Mouse (Mus musculus): Measurements from ENCODE around the gene Eprs. TPM values are rescaled to one million over a fixed set of nuclear protein-coding genes. Genes with fewer than 3 reads are reported as not detected.

The Eprs gene
- polyA plus RNA-seq, 1 experiment from 2014 or later: 151 TPM

DNA sequence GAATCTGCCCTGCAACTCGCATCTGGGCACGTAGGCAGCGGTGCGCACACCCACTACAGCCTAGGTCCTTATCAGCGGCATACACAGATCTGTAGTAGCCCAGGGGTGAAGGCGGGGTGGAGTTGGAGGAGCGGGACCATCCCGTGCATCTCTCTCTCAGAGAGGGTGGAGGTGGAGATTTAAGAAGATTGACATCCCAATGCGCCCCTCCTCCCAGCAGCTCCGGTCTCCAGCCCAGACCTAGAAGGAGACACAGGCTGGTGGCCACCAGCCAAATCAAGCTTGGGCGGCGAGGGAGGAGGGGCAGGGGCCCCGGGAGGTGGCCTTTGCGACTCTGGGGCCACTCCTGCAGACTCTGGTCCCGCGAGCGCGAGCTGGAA is 91.7 kb downstream of the Eprs start, which contains the start of gene Slc30a10:
TSS of gene Slc30a10 (plus strand) at position 274 of the 380 bp plus-strand sequence.
- ATAC-seq: peak; percentile 91
- Histone ChIP-seq H3K9me3 (replicated peaks) (no peaks in the 10 kb centered on the region), H3K9ac (peak within 1 kb of the TSS; percentile 88), H3K4me1 (peaks cover 10% of the 10 kb centered on the region; the same call in 1 of the 2 replicates), H3K4me2 (peak within 1 kb of the TSS; percentile 95), H3K4me3 (peak within 1 kb of the TSS; percentile 66), H3K27me3 (peaks cover 18% of the 10 kb centered on the region; the same call in 1 of the 2 replicates), H3K36me3 (ENCODE audit: poor library complexity, severe bottlenecking) (no peaks in the 10 kb centered on the region), H3K27ac (peak within 1 kb of the TSS; percentile 63)
- 1% methylated on average over 18 of the region's 18 CpGs for WGBS

DNA sequence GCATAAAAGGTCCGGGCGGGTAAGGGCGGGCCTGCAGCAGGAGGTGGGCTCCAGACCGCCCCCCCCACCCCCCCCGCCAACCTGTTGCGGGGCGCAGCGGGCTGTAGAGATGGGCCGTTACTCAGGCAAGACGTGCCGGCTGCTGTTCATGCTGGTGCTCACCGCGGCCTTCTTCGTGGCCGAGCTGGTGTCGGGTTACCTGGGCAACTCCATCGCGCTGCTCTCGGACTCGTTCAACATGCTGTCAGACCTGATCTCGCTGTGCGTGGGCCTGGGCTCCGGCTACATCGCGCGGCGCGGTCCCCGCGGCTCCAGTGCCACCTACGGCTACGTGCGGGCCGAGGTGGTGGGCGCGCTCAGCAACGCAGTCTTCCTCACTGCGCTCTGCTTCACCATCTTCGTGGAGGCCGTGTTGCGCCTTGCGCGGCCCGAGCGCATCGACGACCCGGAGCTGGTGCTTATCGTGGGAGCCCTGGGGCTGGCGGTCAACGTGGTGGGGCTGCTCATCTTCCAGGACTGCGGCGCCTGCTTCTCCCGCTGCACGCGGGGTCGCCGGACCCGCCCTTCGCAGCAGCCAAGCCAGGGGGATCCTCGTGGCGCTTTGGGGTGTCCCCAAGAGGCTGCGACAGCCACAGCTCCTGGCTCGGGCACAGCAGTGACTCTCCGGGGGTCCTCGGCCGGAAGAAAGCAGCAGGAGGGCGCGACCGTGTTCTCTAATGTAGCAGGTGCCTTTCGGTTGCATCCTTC is 92.3 kb downstream of the Eprs start:
- Histone ChIP-seq H3K27me3 (peaks cover 18% of the 10 kb centered on the region; the same call in 1 of the 2 replicates), H3K4me1 (peaks cover 10% of the 10 kb centered on the region), H3K27ac (peak overlapping the region; percentile 63), H3K36me3 (ENCODE audit: poor library complexity, severe bottlenecking) (no peaks in the 10 kb centered on the region), H3K4me2 (peak overlapping the region; percentile 95), H3K9me3 (replicated peaks) (no peaks in the 10 kb centered on the region), H3K4me3 (peak overlapping the region; percentile 66), H3K9ac (peak overlapping the region; percentile 88)
- under 1% methylated on average over 69 of the region's 71 CpGs for WGBS
- peak; percentile 84 for ATAC-seq

DNA sequence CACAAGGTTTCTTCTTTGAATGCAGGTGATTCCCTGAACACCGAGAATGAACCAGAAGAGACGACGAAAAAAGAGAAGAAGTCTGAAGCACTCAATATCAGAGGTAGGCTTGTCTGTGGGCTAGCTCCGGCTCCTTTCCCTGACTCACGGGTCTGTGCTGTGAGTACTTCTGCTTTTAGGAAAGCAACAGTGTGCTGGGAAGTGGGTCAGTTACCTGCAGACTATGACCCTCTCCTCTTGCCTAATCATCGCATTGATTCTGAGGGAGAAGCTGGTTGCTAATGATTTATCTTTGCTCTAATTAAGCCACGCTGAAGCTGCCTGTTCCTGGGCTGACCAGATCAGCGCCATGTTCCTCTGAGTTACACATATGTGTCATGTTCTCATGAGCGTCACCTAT is 93.5 kb downstream of the Eprs start:
- ATAC-seq: no peak
- peak overlapping the region; percentile 88; the same call in 1 of the 2 replicates for H3K9ac ChIP-seq

DNA sequence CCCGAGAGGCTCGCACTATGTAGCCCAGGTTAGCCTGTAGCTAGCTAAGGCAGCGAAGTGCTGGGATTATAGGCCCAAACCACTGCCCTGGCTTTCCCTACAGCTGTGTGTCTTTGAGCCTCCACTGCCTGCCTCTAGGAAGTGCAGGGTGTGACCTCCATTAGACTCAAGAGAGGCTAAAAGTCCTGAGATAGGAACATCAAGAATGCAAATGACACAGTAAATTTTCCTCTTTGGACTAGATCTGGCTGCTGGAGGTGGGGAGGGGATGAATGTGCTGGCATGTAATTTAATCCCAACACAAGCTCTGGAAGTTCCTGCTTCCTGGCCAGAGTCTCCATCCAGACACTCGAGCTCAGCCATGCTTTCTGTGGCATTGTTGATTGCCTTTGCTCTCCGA is 97.3 kb downstream of the Eprs start:
- H3K4me1 ChIP-seq: peaks cover 18% of the 10 kb centered on the region
- peaks cover 17% of the 10 kb centered on the region; the same call in 1 of the 2 replicates for H3K27me3 ChIP-seq
- H3K4me2 ChIP-seq: peak overlapping the region; percentile 32; the same call in 1 of the 2 replicates
- H3K36me3 ChIP-seq (ENCODE audit: poor library complexity, severe bottlenecking): peaks cover 21% of the 10 kb centered on the region
- 84% methylated on average over 5 of the region's 5 CpGs for WGBS
- no peak overlapping the region for H3K4me3 ChIP-seq
- no peak overlapping the region for H3K27ac ChIP-seq
- no peak overlapping the region for H3K9ac ChIP-seq
- ATAC-seq: no peak
- H3K9me3 ChIP-seq (replicated peaks): no peaks in the 10 kb centered on the region

More for the DNA sequence above, 93.5 kb downstream of the Eprs start:
- no peaks in the 10 kb centered on the region for H3K36me3 ChIP-seq (ENCODE audit: poor library complexity, severe bottlenecking)
- no peaks in the 10 kb centered on the region for H3K9me3 ChIP-seq (replicated peaks)
- H3K4me2 ChIP-seq: peak overlapping the region; percentile 95
- 90% methylated on average over 9 of the region's 9 CpGs for WGBS
- H3K27ac ChIP-seq: no peak overlapping the region
- peaks cover 18% of the 10 kb centered on the region; the same call in 1 of the 2 replicates for H3K27me3 ChIP-seq
- peak overlapping the region; percentile 66 for H3K4me3 ChIP-seq
- peaks cover 18% of the 10 kb centered on the region for H3K4me1 ChIP-seq

DNA sequence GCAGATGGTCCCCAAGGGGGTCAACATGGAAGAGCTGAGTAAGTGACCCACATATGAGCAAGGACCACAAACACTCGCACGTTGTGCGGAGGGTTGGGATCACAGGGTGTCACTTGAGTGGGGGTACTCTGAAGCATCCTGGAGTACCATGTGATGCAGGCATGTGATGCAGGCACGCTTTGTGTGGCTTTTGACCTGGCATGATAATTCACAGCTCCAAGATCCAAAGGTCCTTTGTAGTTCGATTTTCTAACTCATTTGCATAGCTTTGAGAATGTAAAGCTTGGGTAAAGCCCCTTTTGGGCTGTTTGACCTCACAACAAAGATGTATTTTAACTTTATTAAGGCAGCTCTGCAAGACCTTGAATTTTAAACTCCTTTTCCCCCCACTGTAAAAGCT is 100.0 kb downstream of the Eprs start:
- WGBS: 83% methylated on average over 5 of the region's 5 CpGs
- Histone ChIP-seq H3K4me1 (peaks cover 10% of the 10 kb centered on the region), H3K27me3 (no peaks in the 10 kb centered on the region), H3K4me3 (no peak overlapping the region), H3K4me2 (no peak overlapping the region), H3K27ac (no peak overlapping the region), H3K9me3 (replicated peaks) (no peaks in the 10 kb centered on the region), H3K36me3 (ENCODE audit: poor library complexity, severe bottlenecking) (peaks cover 21% of the 10 kb centered on the region), H3K9ac (no peak overlapping the region)
- ATAC-seq: no peak

DNA sequence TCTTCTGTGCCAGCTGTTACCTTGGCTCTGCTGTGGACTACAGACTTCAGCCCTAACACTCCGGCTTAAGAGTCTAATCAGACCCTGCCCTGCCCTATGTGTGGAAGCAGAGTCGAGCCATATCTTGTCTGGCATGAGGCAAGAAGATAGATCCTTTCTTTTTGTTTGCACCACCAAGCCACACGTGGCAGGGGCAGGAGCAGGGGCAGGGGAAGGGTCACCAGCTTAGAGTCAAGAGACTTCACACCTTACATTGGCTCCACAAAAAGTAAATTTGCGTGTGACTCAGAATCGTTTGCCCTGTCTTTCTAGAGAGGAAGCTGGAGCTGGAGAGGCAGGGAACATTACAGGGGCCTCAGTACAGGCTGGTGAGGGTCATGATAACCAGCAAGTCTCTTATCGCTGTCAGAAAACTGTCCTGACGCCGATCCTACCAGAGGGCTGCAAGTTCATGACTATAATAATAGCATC is 106.7 kb downstream of the Eprs start:
- no peak overlapping the region for H3K4me2 ChIP-seq
- peaks cover 5% of the 10 kb centered on the region for H3K36me3 ChIP-seq (ENCODE audit: poor library complexity, severe bottlenecking)
- no peak overlapping the region for H3K4me3 ChIP-seq
- H3K27ac ChIP-seq: no peak overlapping the region
- no peaks in the 10 kb centered on the region for H3K27me3 ChIP-seq
- 0 out of 2 replicates have a peak, but pooled peaks cover 3% of the 10 kb centered on the region for H3K4me1 ChIP-seq
- no peaks in the 10 kb centered on the region for H3K9me3 ChIP-seq (replicated peaks)
- no peak for ATAC-seq
- H3K9ac ChIP-seq: no peak overlapping the region
- WGBS: 81% methylated on average over 8 of the region's 8 CpGs

- WGBS: 62% methylated on average over 8 of the region's 8 CpGs
- Histone ChIP-seq H3K27ac (no peak overlapping the region), H3K9me3 (replicated peaks) (no peaks in the 10 kb centered on the region), H3K4me2 (no peak overlapping the region), H3K9ac (no peak overlapping the region), H3K4me3 (no peak overlapping the region), H3K27me3 (no peaks in the 10 kb centered on the region), H3K4me1 (no peaks in the 10 kb centered on the region), H3K36me3 (ENCODE audit: poor library complexity, severe bottlenecking) (no peaks in the 10 kb centered on the region)
- no peak for ATAC-seq
These were observed 109.3 kb downstream of the Eprs start for GRCm38 (mm10) chr1:185472025-185472720.

- no peak overlapping the region for H3K9ac ChIP-seq
- WGBS: 95% methylated on average over 4 of the region's 4 CpGs
- H3K36me3 ChIP-seq (ENCODE audit: poor library complexity, severe bottlenecking): no peaks in the 10 kb centered on the region
- H3K4me3 ChIP-seq: no peak overlapping the region
- H3K4me2 ChIP-seq: no peak overlapping the region
- H3K9me3 ChIP-seq (replicated peaks): no peaks in the 10 kb centered on the region
- H3K27me3 ChIP-seq: no peaks in the 10 kb centered on the region
- no peak overlapping the region for H3K27ac ChIP-seq
- H3K4me1 ChIP-seq: no peaks in the 10 kb centered on the region
- ATAC-seq: no peak
These were observed 109.9 kb downstream of the Eprs start for GRCm38 (mm10) chr1:185472730-185473129.

DNA sequence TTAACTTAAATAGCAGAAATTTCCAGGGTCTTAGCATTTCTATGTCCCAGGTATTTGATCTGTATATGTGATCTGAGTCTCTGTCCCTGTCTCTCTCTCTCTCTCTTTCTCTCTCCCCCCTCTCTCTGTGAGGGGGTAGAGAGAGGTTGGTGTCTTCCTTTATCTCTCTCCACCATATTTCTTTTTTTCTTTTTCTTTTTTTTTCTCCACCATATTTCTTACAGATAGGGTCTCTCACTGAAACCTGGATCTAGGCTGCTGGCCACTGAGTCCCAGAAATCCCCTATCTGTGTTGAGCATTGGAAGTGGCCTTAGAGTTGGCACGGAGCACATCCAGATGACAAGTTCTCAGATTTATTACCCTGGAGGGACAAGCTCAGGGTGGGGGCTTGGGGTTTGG is 110.6 kb downstream of the Eprs start:
- Histone ChIP-seq H3K4me3 (no peak overlapping the region), H3K9me3 (replicated peaks) (no peaks in the 10 kb centered on the region), H3K4me1 (no peaks in the 10 kb centered on the region), H3K4me2 (no peak overlapping the region), H3K36me3 (ENCODE audit: poor library complexity, severe bottlenecking) (no peaks in the 10 kb centered on the region), H3K27ac (no peak overlapping the region), H3K9ac (no peak overlapping the region), H3K27me3 (no peaks in the 10 kb centered on the region)
- WGBS: 100% methylated on average over 1 of the region's 1 CpGs
- no peak for ATAC-seq

MicroRNAs within 50 kb of the gene (microRNA counts, 519-probe panel; counts per million panel counts)
- 1,661 counts per million, percentile 56 among the panel's probes with 10 or more counts for microRNA mmu-miR-194

Small RNA genes within 50 kb of the gene (microRNA-seq; reads per million reads assigned to microRNA genes)
- gene Mir194-1 (1.1 reads per million), gene Mir215 (2.4 reads per million)

Other genes with a start within 250 kb of the Eprs start
- gene Rab3gap2, start 158.9 kb upstream of the Eprs start, polyA plus RNA-seq (2015; fragmentation: Nextera tagmentation; extraction: Ambion mirVana): 19.3 and 21.9 TPM in 2 replicates
- 18.0 and 21.0 TPM in 2 replicates for gene Iars2, start 33.6 kb upstream of the Eprs start, polyA plus RNA-seq (2015; fragmentation: Nextera tagmentation; extraction: Ambion mirVana)
- gene Bpnt1, start 30.9 kb upstream of the Eprs start, polyA plus RNA-seq (2015; fragmentation: Nextera tagmentation; extraction: Ambion mirVana): 34.8 and 37.7 TPM in 2 replicates
- gene Slc30a10, start 91.8 kb downstream of the Eprs start, polyA plus RNA-seq (2015; fragmentation: Nextera tagmentation; extraction: Ambion mirVana): 8.2 and 10.5 TPM in 2 replicates